ENCODE assay signal across 10 mouse cellular contexts in genomic region chr5:121853368-121854051, GRCm38 (mm10). TPM values are rescaled to one million over a fixed set of nuclear protein-coding genes. Genes with fewer than 3 reads are reported as not detected.
DNase-seq lines count a peak whose midpoint lies in the region; ATAC-seq and TF ChIP-seq lines count a peak whose summit lies in the region.
"Had no signal": no experiment of that assay in that cellular context is flagged by ENCODE, and none has a peak within 500 bp of the region (broad histone marks: within the 10 kb centered on the region; RNA-seq: fewer than 3 reads in every experiment).

No protein-coding gene starts in this region.

- TF ChIP-seq POLR2A in small intestine, adult 2 months (IDR thresholded peaks at IDR 0.05; ENCODE audit: low read depth, low read length): no peak

- TF ChIP-seq CTCF in small intestine, adult 2 months (IDR thresholded peaks at IDR 0.05; ENCODE audit: extremely low read depth, insufficient read length, insufficient replicate concordance, low read depth, low read length): no peak

- no peak overlapping the region for H3K27ac ChIP-seq in liver, embryonic 11.5 days (ENCODE audit: low read depth, low read length)
- H3K27ac ChIP-seq in small intestine, adult 2 months (ENCODE audit: insufficient read depth, low read depth, low read length): peak overlapping the region; percentile 86

- H3K27me3 ChIP-seq in liver, embryonic 11.5 days (replicated peaks; ENCODE audit: control insufficient read depth, insufficient read depth, low read length): no peaks in the 10 kb centered on the region
- H3K27me3 ChIP-seq in small intestine, adult 2 months (ENCODE audit: control insufficient read depth, insufficient read depth, low read length): no peaks in the 10 kb centered on the region

- peaks cover 13% of the 10 kb centered on the region for H3K4me1 ChIP-seq in liver, embryonic 11.5 days (replicated peaks; ENCODE audit: control insufficient read depth, insufficient read depth, low read length)
- peaks cover 57% of the 10 kb centered on the region for H3K4me1 ChIP-seq in small intestine, adult 2 months (ENCODE audit: control insufficient read depth, insufficient read depth, insufficient read length, low read length)

- no peaks in the 10 kb centered on the region for H3K9me3 ChIP-seq in liver, embryonic 11.5 days (ENCODE audit: control insufficient read depth, low read length)

- no peak overlapping the region for H3K4me3 ChIP-seq in liver, embryonic 11.5 days (ENCODE audit: low read depth, low read length)
- H3K4me3 ChIP-seq in small intestine, adult 2 months (ENCODE audit: low read depth, low read length): peak overlapping the region; percentile 38

- no peak overlapping the region for H3K4me2 ChIP-seq in liver, embryonic 11.5 days

- no peak overlapping the region for H3K9ac ChIP-seq in liver, embryonic 11.5 days (ENCODE audit: low read depth, low read length)

- intact Hi-C loops in left cerebral cortex, postnatal 14 days (cut with DNase I): loop anchor here (10.0 kb wide), 1 partner anchor 481 kb away; no protein-coding TSS in a partner anchor

- no peak for ATAC-seq in cerebellum, adult (ENCODE audit: insufficient number of reproducible peaks, low FRiP score, low TSS enrichment)
- no peak for ATAC-seq in liver, embryonic 11.5 days (replicated peaks; ENCODE audit: low FRiP score)
- ATAC-seq: forebrain, embryonic 16.5 days; hindbrain, postnatal 0 days had no signal

- 87% methylated on average over 9 of the region's 9 CpGs for WGBS in liver, embryonic 11.5 days
- WGBS in small intestine, adult 2 months: 20% methylated on average over 9 of the region's 9 CpGs

- peaks cover 12% of the 10 kb centered on the region for H3K36me3 ChIP-seq in liver, embryonic 11.5 days (ENCODE audit: control insufficient read depth, insufficient read depth, low read length)
- H3K36me3 ChIP-seq in small intestine, adult 2 months (ENCODE audit: control insufficient read depth, insufficient read depth, low read length): peaks cover 35% of the 10 kb centered on the region

- DNase-seq in cerebellum, adult 11-12 months: peak; percentile 65
- DNase-seq in liver: peak; percentile 66
- DNase-seq in liver, embryonic 11.5 days (ENCODE audit: low spot score): no peak
- peak; percentile 34 to 56 for DNase-seq in kidney, postnatal 4 days
- DNase-seq in right cerebral cortex, postnatal 4 days: no peak
- no peak for DNase-seq in left cerebral cortex, postnatal 14 days (ENCODE audit: low spot score in 2 of 2)

RNA-seq across cellular contexts. Expression of gene Pheta1, which starts 4.7 kb away (rescaled TPM):
- polyA plus RNA-seq in liver, embryonic 11.5 days (2014; fragmentation: Nextera tagmentation; extraction: Ambion mirVana): 12.1 and 13.7 TPM in 2 replicates
- 98.0 and 283 TPM in 2 replicates for polyA plus RNA-seq in small intestine, adult 2 months (2012; rRNA removed)
- 10 to 100 TPM; 10.3 to 12.6 TPM for total RNA-seq in left cerebral cortex, postnatal 14 days (2021)

RNA-seq across cellular contexts. Expression of gene Sh2b3, which starts 16.1 kb away (rescaled TPM):
- polyA plus RNA-seq in liver, embryonic 11.5 days (2014; fragmentation: Nextera tagmentation; extraction: Ambion mirVana): 14.7 and 15.7 TPM in 2 replicates
- polyA plus RNA-seq in small intestine, adult 2 months (2012; rRNA removed): 62.5 and 88.1 TPM in 2 replicates
- 10 to 100 TPM; 20.3 to 20.4 TPM for total RNA-seq in left cerebral cortex, postnatal 14 days (2021)

Comparison
In these comparisons a context has a peak if more than half of its experiments do, and no peak if none do; other contexts are left out.
1. DNase-seq: peak in cerebellum, adult 11-12 months (single experiment), liver (single experiment) and kidney, postnatal 4 days (2 of 2); none in liver, embryonic 11.5 days (single experiment), right cerebral cortex, postnatal 4 days (single experiment) and left cerebral cortex, postnatal 14 days (0 of 2).